Mouse (Mus musculus): ENCODE measurements around the gene C1qc. TPM values are rescaled to one million over a fixed set of nuclear protein-coding genes. Genes with fewer than 3 reads are reported as not detected.

The C1qc gene
- total RNA-seq, 2 experiments from 2014 or later = 7.8 to 12.1 TPM

DNA sequence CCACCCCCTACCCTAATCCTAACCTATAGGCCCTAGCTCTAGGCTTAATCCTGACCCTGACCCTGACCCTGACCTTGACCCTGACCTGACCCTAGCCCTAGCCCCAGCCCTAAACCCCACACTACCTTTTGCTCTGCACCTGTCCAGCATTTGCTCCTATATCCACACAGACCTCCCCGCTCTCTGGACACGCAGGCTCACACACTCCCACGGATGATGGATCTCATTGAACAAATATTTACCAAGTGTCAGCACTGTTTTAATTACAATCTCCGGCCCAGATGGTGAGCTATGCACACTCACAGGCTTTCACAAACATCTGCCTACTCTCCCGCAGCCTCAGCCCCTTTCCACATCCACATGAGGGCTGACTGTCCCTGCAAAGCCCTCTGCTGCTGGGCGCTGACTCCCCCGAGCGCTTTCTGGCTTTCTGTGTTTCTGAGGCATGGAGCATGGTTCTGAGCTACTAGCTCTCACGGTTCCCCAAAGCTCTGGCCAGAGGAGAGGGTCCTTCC, 5.3 kb upstream of the C1qc start:
- intact Hi-C loops (cut with DNase I) = no loop called here
- DNase-seq = no peak

DNA sequence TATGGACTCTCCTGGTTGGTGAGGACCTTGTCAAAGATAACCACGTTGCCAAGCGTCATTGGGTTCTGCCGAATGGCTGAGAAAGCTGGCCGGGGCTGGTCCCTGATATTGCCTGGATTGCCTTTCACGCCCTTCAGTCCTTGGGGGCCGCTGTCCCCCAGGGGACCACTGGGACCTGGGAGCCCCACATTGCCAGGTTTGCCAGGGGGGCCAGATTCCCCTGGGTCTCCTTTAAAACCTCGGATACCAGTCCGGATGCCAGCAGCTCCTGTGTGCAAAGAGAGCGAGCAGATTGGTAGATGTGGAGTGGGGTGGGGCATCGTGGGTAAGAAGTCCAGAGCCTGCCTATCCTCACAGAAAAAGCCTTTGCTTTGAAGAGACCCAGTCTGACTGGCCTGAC, 3.6 kb upstream of the C1qc start:
- intact Hi-C loops (cut with DNase I) = no loop called here
- no peak for DNase-seq

DNA sequence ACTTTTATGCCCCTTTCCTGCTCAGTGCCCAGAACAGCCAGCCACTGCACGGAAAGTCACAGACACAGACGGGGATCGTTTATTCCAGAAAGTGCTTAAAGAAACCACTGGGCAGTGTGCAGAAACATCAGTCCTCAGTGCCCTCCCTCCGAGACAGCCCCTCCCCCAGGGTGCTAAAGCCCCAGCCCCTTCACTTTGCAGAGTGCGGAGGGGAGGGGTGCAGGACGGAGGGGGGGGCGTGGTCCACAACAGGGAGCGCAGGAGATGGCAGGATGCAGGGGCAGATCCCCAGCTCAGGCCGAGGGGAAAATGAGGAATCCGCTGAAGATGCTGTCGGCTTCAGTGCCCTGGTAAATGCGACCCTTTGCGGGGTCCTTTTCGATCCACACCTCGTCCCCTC, 3.0 kb upstream of the C1qc start:
- no peak for DNase-seq
- intact Hi-C loops (cut with DNase I) = no loop called here

DNA sequence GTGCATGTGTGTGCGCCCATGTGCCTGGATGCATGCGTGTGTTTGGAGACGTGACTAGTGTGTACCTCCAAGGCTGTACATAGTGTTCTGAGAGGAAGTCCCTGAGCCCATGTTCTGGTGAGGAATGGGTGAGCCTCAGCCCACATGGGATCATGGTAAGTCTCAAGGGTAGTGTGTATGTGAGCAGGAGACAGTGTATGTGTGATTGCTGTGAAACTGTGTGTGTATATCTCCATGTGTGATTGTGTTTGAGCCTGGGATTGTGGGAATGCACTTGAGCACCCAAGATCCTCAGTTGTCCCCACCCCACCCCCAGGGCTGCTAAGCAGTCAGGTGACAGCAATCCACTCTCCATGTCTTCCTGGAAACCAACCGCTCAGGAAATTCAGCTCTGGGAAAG, 2.0 kb upstream of the C1qc start:
- DNase-seq = no peak
- intact Hi-C loops (cut with DNase I) = no loop called here

DNA sequence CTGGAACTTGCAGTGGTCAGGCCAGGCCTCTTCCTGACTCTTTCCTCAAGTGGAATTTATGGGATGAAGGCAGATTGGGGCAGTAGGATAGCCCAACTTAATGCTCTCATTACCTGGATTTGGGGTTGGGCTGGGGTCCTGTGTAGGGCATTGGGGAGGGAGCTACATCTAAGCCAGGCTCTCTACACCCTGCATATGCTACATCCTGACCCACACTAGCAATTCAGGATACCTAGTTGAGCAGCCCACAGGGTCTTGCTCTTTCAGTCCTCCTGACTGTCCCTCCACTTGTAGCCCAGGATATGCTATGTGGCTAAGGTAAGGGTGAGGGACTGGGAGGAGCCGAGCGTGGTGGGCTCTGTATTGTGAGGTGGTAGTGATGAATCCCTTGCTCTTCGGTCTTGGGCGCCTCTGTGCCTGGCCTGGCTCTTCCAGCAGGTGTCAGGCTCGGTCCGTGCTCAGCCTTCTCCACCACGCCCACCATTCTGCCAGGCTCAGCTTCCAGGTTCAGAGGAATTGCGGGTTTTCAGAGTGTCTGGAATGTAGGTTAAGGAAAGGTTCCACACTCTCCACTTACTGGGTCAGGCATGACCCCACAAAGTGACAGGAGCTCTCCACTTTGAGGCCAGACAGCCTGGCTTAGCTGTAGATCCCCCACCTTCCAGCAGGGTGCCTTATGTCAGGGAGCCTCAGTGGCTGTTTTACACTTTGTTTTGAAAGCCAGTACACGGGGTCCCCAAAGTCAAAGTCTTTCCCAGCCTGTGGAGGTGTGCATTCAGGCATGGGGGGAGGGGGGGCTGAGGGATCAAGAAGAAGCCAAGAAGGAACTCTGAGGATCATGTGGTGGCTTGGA, 1.1 kb upstream of the C1qc start:
- intact Hi-C loops (cut with DNase I) = no loop called here
- DNase-seq = no peak

DNA sequence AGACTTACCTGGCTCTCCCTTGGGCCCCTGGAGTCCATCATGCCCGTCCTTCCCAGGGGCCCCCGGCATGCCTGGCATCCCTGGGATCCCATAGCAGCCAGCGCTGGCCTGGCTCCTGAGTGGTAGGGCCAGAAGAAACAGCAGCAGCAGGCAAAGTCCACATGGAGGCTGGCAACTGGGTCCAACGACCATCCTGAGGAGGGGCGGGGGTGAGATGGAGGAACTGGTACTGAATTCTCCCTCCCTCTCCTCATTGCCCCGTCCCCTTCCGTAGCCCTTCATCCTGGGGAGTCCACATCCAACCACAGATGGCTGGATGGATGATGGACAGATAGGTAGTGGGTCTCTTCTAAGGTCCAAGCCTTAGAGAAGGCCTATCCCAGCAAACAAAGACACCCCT, 494 bp downstream of the C1qc start:
- DNase-seq = no peak
- intact Hi-C loops (cut with DNase I) = no loop called here

DNA sequence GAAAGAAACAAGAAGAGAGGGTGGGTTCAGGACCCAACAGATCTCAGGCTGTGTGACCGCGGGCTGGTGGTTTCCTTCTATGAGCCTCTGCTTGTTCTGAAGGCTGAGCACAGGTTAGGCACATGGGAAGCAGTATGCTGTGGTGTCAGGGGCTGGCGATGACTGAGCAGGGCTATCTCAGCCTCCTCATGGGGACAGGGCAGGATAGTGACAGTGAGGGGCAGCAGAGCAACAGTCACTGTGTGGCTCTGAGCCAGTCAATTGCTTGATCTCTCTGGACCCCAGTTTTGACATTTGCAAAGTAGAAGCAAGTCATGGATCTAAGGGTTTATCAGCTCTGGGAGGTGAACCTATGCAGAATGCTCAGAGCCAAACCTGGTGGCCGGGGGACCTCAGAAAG, 1.8 kb downstream of the C1qc start:
- DNase-seq = no peak
- intact Hi-C loops (cut with DNase I) = no loop called here

DNA sequence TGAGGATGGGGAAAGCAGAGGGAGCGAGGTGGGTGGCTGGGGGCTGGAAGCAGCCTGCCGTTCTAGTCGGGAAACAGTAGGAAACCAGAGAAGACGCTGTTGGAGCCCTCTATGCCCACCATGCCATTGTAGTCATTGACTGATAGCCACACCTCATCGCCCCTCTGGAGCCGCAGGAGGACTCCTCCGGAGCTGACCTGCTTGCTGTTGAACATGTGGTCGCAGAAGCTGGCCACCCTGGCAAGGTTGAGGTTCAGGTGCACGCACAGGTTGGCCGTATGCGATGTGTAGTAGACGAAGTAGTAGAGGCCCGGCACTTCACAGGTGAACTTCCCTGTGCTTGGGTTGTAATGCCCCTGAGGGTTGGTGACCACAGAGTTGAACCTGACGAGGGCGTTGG, 2.9 kb downstream of the C1qc start:
- intact Hi-C loops (cut with DNase I) = no loop called here

DNA sequence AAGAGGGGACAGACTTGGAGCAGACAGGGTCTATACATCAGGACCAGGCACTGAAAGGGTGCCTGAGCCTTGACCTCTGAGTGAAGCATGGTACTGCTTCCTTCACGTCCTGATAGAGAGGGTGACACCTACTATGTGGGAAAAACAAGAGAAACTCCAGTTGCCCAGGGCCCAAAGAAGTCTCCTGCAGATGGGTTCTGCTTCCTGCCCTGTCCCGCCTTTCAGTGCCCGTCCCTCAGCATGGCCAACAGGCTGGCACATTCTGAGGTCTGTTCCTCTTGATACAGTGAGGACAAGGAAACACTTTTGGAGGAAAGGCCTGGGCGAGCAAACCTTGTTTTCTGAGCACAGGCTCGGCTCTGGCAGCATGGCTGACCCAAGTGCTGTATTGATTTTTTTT, 5.2 kb downstream of the C1qc start:
- no peak for DNase-seq
- intact Hi-C loops (cut with DNase I) = no loop called here

More for the DNA sequence above, 2.9 kb downstream of the C1qc start:
- no peak for DNase-seq

DNA sequence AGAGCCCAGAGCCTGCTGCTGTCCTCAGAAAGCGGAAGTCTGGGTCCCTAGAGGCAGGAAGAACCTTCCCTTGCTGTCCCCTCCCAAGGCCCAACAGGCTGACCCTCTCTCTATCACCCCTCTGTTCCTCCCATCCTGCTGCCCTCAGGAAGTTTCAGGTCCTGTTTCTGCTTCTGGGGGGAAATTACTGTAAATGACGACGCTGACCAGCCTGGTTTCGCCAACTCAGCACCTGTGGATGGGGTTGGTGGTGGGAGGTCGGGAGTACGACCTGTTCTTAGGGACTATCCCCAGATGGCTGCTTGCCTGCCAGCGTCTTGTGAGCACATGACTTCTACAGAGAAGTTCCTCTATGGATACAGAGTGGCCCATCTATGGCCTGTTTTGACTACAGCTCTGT, 6.8 kb downstream of the C1qc start, which contains the start of gene C1qb:
Gene C1qb (minus strand): TSS at position 87 of the 400 bp plus-strand sequence.
- no peak for DNase-seq
- intact Hi-C loops (cut with DNase I) = no loop called here

DNA sequence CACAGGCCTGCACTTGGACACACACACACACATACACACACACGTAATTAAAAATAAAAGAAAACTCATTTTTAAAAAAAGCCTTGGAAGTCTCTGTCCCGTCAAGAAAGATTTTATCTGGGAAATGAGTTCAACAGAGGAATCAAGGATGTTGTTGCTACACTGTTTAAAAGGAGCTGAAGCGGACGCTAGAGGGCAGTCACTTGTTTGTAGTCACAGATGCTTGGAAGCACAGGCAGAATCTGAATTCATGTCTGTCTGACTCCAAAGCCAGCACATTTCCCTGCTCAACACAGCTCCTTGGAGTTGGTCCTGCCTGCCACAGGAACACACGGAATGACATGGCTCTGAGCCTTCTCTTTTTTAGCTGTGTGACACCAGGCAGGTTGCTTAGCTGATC, 14.3 kb downstream of the C1qc start:
- DNase-seq = no peak
- intact Hi-C loops (cut with DNase I) = no loop called here

DNA sequence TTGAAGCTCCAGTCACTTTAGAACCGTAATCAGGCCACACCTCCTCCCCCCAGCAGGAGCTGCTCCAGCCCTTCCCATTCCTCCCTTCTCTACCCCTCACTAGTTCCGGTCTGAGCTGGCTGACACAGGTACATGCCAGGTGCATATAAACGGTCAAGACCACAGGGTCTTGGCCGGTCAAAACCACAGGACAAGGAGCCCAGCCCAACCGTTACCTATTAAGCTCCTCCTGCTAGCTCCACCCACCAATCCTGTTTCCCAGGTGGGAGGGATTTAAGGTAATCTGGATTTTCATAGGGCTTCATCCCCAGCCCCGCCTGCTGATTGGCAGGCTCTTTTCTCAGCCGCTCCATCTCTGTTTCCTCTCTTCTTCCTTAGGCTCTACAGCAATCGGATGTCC, 14.7 kb downstream of the C1qc start:
- intact Hi-C loops (cut with DNase I) = no loop called here

DNA sequence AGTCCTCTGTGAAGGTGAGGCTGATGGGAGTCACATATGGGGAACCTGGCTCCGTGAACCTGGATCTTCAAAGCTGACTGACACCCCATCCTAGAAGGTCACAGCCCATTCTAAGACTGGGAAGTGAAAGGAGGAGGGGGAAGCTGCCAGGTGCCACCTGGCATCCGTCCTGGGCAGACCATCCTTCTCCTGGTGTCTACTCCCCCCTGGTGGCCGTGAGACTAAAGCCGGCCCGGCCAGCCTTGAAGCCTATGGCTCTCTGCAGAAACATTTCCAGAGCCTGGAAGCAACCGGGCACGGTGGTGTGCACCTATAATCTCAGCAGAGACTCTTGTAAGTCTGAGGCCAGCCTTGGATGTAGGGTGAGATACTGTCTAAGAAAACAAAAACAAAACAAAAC, 15.9 kb downstream of the C1qc start:
- DNase-seq = no peak
- intact Hi-C loops (cut with DNase I) = no loop called here

More for the DNA sequence above, 14.7 kb downstream of the C1qc start:
- DNase-seq = no peak

DNA sequence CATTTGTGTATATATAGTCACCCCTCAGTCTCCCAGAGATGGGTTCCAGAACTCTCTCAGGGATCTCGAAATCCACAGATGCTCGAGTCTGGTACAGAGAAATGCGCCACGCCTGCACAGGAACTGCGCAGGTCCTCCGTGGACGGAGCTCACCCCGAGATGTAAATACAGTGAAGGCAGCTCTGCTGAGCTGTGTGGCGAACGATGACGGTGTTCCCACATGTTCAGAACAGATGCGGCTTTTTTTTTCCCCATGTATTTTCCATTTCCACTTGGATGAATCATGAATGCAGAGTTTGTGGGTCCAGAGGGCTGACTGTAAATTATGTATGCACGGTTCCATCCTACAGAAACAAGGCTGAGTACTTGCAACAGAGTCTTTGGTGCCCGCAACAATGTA, 17.9 kb downstream of the C1qc start:
- intact Hi-C loops (cut with DNase I) = no loop called here
- DNase-seq = no peak

DNA sequence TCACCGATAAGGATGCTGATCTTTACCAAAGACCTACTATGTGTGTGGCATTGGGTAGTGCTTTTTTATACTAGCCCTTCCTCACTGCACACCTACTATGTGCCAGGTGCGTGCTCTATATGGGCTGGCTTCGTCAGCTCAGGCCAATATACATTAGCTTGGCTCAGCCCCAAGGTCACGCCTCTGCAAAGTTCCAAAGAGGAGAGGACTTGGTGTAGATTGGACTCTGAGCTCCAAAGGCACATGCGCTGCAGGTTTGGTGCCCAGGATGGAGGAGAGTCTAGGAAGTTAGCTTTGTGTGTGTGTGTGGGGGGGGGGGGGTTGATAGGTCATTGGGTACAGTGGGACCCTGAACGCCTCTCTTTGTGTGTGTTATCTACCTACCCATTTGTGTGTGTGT, 24.5 kb downstream of the C1qc start:
- intact Hi-C loops (cut with DNase I) = no loop called here
- DNase-seq = no peak

DNA sequence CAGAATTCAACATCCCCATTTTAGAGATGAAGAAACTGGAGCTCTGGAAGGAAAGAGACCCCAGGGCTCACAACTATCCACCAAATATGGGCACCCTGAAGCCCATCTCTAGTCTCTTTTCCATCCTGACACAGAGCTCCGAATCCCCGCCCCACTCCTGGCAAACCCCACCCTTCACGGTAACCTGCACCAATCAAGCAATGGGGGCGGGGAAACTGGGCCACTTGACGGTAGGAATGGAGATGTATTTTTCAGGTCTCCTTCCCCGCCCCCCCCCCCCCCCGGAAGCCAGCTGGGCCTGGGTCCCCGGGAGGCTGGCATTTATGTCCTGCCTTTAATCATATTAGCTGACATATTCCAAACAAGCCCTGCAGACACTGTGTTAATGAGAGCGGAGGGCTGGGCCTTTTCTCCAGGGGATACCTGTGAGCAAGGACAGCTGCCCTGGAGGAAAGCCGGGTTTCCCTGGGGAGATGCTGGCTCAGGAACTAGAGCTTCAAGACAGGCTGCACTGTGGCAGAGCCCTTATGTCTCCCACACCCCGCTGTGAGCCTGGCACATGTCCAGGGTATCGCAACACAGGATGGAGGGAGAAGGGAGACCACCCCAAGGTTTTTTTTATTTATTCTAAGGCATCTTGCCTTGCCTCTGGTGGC, 25.0 kb downstream of the C1qc start:
- intact Hi-C loops (cut with DNase I) = no loop called here
- DNase-seq = no peak

DNA sequence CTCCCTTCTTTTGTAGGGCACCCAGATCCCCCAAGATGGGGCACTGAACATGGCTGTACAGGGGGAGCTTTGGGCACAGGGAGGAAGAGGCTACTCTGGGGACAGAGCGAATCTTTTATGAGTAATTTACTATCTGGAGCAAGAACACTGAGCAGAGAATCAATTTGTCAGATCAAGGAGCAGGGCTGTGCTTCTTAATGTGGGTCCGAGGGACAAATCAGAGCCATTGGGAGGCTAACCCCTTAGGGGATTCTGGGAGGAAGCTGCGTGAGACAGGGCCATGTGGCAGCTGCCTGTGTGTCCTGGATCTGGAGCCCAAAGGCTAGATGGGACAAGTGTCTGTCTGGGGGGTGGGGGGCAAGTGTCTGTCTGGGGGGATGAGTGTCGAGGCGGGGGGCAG, 27.3 kb downstream of the C1qc start:
- intact Hi-C loops (cut with DNase I) = no loop called here

DNA sequence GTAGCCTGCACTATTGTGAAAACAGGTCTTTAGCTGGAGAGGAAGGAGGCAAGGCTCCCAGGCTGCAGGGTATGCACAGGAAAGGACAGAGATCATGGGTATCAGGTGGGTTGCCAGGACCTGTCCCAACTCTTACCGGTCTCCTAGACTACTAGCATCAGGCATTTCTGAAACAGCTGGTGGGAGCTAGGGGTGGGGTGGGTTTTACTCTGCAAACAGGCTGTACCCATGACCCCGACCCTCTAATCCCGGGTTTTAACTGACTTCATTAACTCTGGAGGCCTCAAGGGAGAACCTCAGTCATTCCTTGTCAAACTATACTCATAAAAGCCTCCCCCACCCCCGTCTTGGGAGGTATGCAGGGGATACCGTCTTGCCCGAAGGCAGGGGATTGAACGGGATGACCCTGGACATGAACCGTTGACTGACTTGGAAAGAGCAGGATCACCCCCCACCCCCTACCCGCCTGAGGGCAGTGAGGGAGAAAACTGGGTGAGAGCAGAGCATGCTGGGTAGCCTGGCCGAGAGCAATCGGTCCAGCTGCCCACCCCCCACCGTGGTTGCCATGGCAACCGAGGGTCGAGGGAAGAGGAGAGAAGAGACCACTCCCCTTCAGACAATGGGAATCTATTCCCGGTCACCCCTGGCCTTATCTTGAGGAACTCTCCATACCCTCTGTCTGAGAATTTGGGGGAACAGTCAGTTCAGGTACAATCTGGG, 28.0 kb downstream of the C1qc start:
- DNase-seq = no peak
- intact Hi-C loops (cut with DNase I) = no loop called here

More for the DNA sequence above, 27.3 kb downstream of the C1qc start:
- no peak for DNase-seq

DNA sequence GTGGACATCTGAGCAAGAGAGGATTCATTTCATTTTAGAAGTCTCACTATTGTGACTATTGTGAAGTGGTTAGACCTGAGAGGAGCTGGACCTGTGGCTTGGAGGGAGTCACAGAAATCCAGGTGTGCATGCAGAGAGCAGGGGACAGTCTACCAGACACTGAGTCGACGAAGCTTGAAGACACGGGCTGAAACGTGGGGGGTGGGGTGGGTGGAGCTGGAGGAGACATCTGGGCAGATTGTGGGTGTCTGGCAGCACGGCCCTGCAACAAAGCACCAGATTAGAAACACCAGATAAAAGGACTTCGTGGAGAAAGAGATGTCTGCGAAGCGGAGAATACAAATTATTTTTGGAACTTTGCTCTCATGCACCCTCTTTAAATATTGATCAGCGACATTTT, 29.3 kb downstream of the C1qc start:
- intact Hi-C loops (cut with DNase I) = no loop called here
- no peak for DNase-seq

DNA sequence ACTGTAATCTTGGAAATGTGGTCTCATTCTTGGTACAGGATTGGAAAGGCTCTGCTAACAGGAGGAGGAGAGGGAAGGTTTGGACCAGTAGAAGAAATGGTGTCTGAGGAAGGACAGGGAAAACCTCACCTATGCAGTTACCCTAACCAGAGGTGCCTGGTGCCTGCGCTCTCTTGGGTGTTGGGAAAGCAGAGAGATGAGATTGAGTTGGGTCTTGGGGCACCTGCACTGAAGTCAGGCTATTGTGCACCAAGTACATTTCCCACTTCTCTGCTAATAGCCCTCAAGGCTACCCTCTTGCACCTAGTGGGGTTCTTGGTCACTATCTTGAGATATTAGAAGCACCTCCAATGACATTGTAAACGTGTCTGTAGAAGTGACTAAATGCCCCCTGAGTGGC, 30.5 kb downstream of the C1qc start:
- no peak for DNase-seq
- intact Hi-C loops (cut with DNase I) = no loop called here

DNA sequence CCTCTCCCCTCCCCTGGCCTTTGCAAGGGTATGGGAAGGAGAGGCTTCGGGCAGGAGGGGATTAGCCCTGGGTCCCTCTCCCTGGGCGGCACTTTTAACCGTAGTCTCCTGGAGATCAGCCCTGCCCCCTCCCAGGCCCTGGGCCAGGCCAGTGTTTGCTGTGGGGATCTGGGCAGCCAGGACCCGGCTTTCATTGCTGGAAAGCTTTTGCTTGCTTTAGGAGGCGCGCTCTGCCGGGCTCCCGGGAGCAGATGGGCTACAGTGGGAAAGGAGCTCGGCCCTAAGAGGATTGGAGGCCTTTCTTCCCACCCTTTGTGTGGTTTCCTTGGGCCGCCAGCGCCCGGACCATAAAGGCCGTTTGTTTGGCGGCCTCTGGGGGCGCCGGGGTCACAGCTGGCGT, 31.1 kb downstream of the C1qc start:
- intact Hi-C loops (cut with DNase I) = no loop called here
- DNase-seq = no peak

Measured in gastrocnemius, postnatal 36 days (tissue).